Mouse (Mus musculus): ENCODE data around the gene Nmrk1. TPM values are rescaled to one million over a fixed set of nuclear protein-coding genes. Genes with fewer than 3 reads are reported as not detected.

The Nmrk1 gene
- polyA plus RNA-seq, 1 experiment from 2014 or later: 4.7 TPM

DNA sequence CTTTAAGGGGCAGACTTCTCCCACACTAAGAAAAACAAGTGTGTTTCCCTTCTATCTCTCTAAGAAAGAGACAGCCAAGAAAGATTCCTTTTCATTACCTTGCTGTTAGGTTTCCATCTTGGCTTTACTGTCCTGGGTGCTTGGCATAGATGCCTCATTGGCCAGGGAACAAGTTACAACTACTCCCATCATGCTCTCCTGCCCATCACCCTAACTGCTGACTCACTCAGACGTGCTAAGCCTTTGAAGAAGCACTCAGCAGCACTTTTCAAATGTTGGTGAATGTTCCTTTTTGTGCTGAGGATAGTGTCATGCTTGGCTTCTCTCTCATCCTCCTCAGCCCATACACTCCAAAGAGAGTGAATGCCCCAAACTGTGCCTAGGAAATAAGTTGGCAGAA lies 29.9 kb downstream of the Nmrk1 start:
- Histone ChIP-seq H3K4me2 (replicated peaks; ENCODE audit: low read depth) (no peak overlapping the region), H3K4me1 (replicated peaks; ENCODE audit: control insufficient read depth, insufficient read depth, low read length) (no peaks in the 10 kb centered on the region), H3K27ac (ENCODE audit: low read depth, low read length) (no peak overlapping the region), H3K4me3 (ENCODE audit: low read depth, low read length) (no peak overlapping the region), H3K36me3 (ENCODE audit: control insufficient read depth, insufficient read depth) (no peaks in the 10 kb centered on the region), H3K9ac (ENCODE audit: low read depth, low read length) (no peak overlapping the region), H3K9me3 (ENCODE audit: control insufficient read depth) (no peaks in the 10 kb centered on the region), H3K27me3 (replicated peaks; ENCODE audit: control insufficient read depth, insufficient read depth, low read length) (no peaks in the 10 kb centered on the region)
- WGBS: 45% methylated on average over 1 of the region's 1 CpGs
- no peak for ATAC-seq
- TF ChIP-seq CTCF (IDR thresholded peaks at IDR 0.05; ENCODE audit: low read depth): no peak

DNA sequence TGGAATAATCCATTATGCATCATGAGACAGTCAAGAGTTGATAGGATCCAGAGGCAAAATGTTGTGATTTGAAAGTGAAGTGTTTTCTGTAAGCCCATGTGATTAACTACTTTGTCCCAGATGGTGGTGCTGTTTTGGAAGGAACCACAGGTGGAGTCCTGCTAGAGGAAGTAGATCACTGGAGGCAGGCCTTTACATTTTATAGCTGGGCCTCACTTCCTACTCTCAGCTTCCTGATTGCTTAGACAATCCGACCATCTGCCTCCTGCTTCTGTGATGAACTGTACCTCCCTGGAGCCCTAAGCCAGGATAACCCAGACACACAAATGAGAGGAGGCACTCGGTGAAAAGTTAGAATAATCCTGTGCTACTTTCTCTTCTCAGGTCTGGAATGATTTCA lies 32.2 kb downstream of the Nmrk1 start:
- peak; percentile 49; the same call in 1 of the 2 replicates for ATAC-seq
- Histone ChIP-seq H3K9ac (ENCODE audit: low read depth, low read length) (no peak overlapping the region), H3K4me2 (replicated peaks; ENCODE audit: low read depth) (no peak overlapping the region), H3K9me3 (ENCODE audit: control insufficient read depth) (no peaks in the 10 kb centered on the region), H3K36me3 (ENCODE audit: control insufficient read depth, insufficient read depth) (no peaks in the 10 kb centered on the region), H3K27me3 (replicated peaks; ENCODE audit: control insufficient read depth, insufficient read depth, low read length) (no peaks in the 10 kb centered on the region), H3K4me1 (replicated peaks; ENCODE audit: control insufficient read depth, insufficient read depth, low read length) (no peaks in the 10 kb centered on the region), H3K27ac (ENCODE audit: low read depth, low read length) (no peak overlapping the region), H3K4me3 (ENCODE audit: low read depth, low read length) (no peak overlapping the region)
- 64% methylated on average over 2 of the region's 2 CpGs for WGBS
- TF ChIP-seq CTCF (IDR thresholded peaks at IDR 0.05; ENCODE audit: low read depth): peak; percentile 28; the same call in 1 of the 2 replicates

DNA sequence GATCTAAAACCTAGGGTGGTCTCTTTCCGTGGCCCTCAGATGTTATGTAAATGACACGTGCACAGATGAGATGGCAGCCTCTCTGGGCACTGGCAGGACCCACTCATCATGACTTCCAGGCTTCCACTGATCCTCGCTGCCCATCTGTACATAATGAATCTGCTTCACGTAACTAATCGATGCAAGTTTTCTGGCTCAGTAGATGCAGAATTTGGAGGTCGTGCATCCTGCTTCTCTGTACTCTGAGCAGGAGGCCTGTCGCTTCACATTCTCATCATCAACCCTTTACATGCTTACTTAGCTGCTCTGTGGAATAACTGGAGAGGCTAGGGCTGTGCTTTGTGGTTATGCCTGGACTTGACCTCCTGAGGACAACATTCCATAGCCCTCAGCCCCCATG lies 35.2 kb downstream of the Nmrk1 start:
- WGBS: 92% methylated on average over 7 of the region's 7 CpGs
- no peak for TF ChIP-seq CTCF (IDR thresholded peaks at IDR 0.05; ENCODE audit: low read depth)
- Histone ChIP-seq H3K27ac (ENCODE audit: low read depth, low read length) (no peak overlapping the region), H3K9me3 (ENCODE audit: control insufficient read depth) (no peaks in the 10 kb centered on the region), H3K4me3 (ENCODE audit: low read depth, low read length) (no peak overlapping the region), H3K36me3 (ENCODE audit: control insufficient read depth, insufficient read depth) (no peaks in the 10 kb centered on the region), H3K9ac (ENCODE audit: low read depth, low read length) (no peak overlapping the region), H3K27me3 (replicated peaks; ENCODE audit: control insufficient read depth, insufficient read depth, low read length) (no peaks in the 10 kb centered on the region), H3K4me2 (replicated peaks; ENCODE audit: low read depth) (no peak overlapping the region), H3K4me1 (replicated peaks; ENCODE audit: control insufficient read depth, insufficient read depth, low read length) (no peaks in the 10 kb centered on the region)
- no peak for ATAC-seq

DNA sequence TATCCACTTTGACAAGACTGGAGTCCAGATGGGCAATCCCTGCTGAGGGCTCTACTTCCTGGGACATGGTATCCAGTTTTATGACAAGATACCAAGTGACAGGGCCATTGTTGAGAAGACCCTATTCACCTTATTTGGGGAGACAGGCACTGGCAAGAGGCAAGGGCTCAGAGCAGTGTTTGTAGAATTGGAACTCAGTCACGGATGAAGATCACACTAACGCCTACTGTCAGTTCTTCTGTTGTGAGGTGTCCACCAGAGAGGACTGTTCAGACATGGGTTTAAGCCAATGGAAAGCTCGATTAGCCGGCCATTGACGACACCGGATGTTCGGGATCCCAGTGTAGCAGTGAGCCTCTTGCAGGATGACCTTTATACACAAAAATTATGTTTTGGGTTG lies 37.8 kb downstream of the Nmrk1 start:
- Histone ChIP-seq H3K4me3 (ENCODE audit: low read depth, low read length) (no peak overlapping the region), H3K4me1 (replicated peaks; ENCODE audit: control insufficient read depth, insufficient read depth, low read length) (no peaks in the 10 kb centered on the region), H3K9me3 (ENCODE audit: control insufficient read depth) (no peaks in the 10 kb centered on the region), H3K36me3 (ENCODE audit: control insufficient read depth, insufficient read depth) (no peaks in the 10 kb centered on the region), H3K4me2 (replicated peaks; ENCODE audit: low read depth) (no peak overlapping the region), H3K9ac (ENCODE audit: low read depth, low read length) (no peak overlapping the region), H3K27me3 (replicated peaks; ENCODE audit: control insufficient read depth, insufficient read depth, low read length) (no peaks in the 10 kb centered on the region), H3K27ac (ENCODE audit: low read depth, low read length) (no peak overlapping the region)
- ATAC-seq: no peak
- no peak for TF ChIP-seq CTCF (IDR thresholded peaks at IDR 0.05; ENCODE audit: low read depth)
- WGBS: 98% methylated on average over 7 of the region's 7 CpGs

DNA sequence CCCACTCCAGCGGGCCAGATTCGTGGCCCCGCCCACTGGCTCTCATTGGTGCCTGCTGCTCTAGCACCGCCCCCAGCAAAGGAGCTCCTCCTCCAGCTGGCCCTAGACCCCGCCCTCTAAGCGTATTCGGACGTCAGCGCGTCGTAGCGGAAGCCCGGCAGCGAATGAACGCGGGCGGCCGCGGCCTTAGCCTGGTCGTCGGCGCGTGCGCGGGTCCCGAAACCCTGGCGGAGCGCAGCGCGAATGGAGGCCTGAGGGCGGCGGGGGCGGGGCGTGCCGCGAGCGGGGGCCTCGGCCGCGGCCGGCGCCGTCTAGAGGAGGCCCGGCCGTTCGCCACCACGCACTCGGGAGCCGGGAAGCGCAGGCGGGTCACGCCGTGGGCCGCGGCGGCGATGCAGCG lies 38.9 kb downstream of the Nmrk1 start, which contains the start of gene Carnmt1:
Gene Carnmt1 (plus strand): TSS at position 157 of the 400 bp plus-strand sequence.
- peak; percentile 97 for ATAC-seq
- Histone ChIP-seq H3K4me3 (ENCODE audit: low read depth, low read length) (peak within 1 kb of the TSS; percentile 74), H3K9me3 (ENCODE audit: control insufficient read depth) (no peaks in the 10 kb centered on the region), H3K4me2 (replicated peaks; ENCODE audit: low read depth) (peak within 1 kb of the TSS; percentile 85), H3K9ac (ENCODE audit: low read depth, low read length) (peak within 1 kb of the TSS; percentile 73), H3K4me1 (replicated peaks; ENCODE audit: control insufficient read depth, insufficient read depth, low read length) (no peaks in the 10 kb centered on the region), H3K27ac (ENCODE audit: low read depth, low read length) (peak within 1 kb of the TSS; percentile 89), H3K27me3 (replicated peaks; ENCODE audit: control insufficient read depth, insufficient read depth, low read length) (no peaks in the 10 kb centered on the region), H3K36me3 (ENCODE audit: control insufficient read depth, insufficient read depth) (no peaks in the 10 kb centered on the region)
- under 1% methylated on average over 46 of the region's 58 CpGs for WGBS
- TF ChIP-seq CTCF (IDR thresholded peaks at IDR 0.05; ENCODE audit: low read depth): no peak

DNA sequence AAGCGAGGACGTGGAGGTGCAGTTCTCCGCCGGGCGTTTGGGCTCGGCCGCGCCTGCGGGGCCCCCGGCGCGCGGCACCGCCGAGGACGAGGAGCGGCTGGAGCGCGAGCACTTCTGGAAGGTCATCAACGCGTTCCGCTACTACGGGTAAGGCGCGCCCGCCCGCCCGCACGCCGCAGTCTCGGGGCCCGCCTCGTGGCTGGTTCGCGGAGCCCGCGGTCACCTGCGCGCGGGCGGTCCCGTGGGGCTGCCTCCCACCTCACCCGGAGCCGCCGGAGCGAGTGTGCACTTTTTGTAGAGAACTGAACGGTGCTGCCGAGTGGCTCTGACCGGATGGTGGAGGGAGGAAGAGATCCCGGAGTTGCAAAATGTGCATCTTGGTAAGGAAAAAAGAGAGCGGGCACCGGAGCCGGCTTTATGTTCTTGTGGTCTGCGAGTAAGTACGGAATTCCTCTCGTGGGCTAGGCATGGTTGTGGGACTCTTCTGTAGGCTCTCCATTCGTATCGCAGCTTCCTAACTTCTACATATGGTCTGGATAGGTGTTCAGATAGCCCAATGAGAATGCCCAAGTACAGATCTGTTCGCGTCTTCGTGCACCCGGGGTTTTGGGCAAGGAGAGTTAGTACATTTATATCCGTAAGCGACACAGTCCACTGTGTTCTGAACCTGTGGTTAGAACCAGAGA lies 39.4 kb downstream of the Nmrk1 start:
- Histone ChIP-seq H3K9ac (ENCODE audit: low read depth, low read length) (peak overlapping the region; percentile 73), H3K4me2 (replicated peaks; ENCODE audit: low read depth) (peak overlapping the region; percentile 85), H3K36me3 (ENCODE audit: control insufficient read depth, insufficient read depth) (no peaks in the 10 kb centered on the region), H3K4me3 (ENCODE audit: low read depth, low read length) (peak overlapping the region; percentile 74), H3K9me3 (ENCODE audit: control insufficient read depth) (no peaks in the 10 kb centered on the region), H3K4me1 (replicated peaks; ENCODE audit: control insufficient read depth, insufficient read depth, low read length) (no peaks in the 10 kb centered on the region), H3K27me3 (replicated peaks; ENCODE audit: control insufficient read depth, insufficient read depth, low read length) (no peaks in the 10 kb centered on the region), H3K27ac (ENCODE audit: low read depth, low read length) (peak overlapping the region; percentile 89)
- ATAC-seq: peak; percentile 75
- TF ChIP-seq CTCF (IDR thresholded peaks at IDR 0.05; ENCODE audit: low read depth): no peak
- under 1% methylated on average over 57 of the region's 64 CpGs for WGBS

All from intestine, postnatal 0 days (tissue).